Mouse (Mus musculus): ENCODE measurements at regions not wholly inside any gene's neighbourhood (a gene's known extent, or its start where the extent isn't known, plus 50 kb on each side); places are given as distances from the start of the nearest gene placed in this dataset.
A peak's percentile ranks its signal among the peaks of the same experiment; 100 is the strongest.

- H3K36me3 ChIP-seq (ENCODE audit: control insufficient read depth, insufficient read depth, low read length), result no peaks in the 10 kb centered on the region
- H3K9ac ChIP-seq (ENCODE audit: low read depth, low read length), result no peak overlapping the region
- no peak overlapping the region for H3K4me3 ChIP-seq (ENCODE audit: low read depth, low read length)
- 96% methylated on average over 1 of the region's 1 CpGs for WGBS
- no peaks in the 10 kb centered on the region for H3K27me3 ChIP-seq (ENCODE audit: control insufficient read depth, insufficient read depth, low read depth, low read length)
- H3K4me1 ChIP-seq (ENCODE audit: control insufficient read depth, insufficient read depth, low read length), result no peaks in the 10 kb centered on the region
- ATAC-seq, result no peak
- no peak overlapping the region for H3K4me2 ChIP-seq (ENCODE audit: low read length)
- H3K9me3 ChIP-seq (replicated peaks; ENCODE audit: control insufficient read depth, low read length, poor library complexity, severe bottlenecking), result no peaks in the 10 kb centered on the region
- no peak overlapping the region for H3K27ac ChIP-seq (ENCODE audit: low read length)
Measured at GRCm38 (mm10) chr12:7382455-7382854, 595.0 kb upstream of the Apob start.

- WGBS, result 50% methylated on average over 4 of the region's 4 CpGs
- ATAC-seq, result peak; percentile 78; the same call in 1 of the 2 replicates
- no peaks in the 10 kb centered on the region for H3K9me3 ChIP-seq (replicated peaks; ENCODE audit: control insufficient read depth, low read length, poor library complexity, severe bottlenecking)
- H3K4me2 ChIP-seq (ENCODE audit: low read length), result no peak overlapping the region
- no peak overlapping the region for H3K9ac ChIP-seq (ENCODE audit: low read depth, low read length)
- no peaks in the 10 kb centered on the region for H3K4me1 ChIP-seq (ENCODE audit: control insufficient read depth, insufficient read depth, low read length)
- no peaks in the 10 kb centered on the region for H3K36me3 ChIP-seq (ENCODE audit: control insufficient read depth, insufficient read depth, low read length)
- H3K4me3 ChIP-seq (ENCODE audit: low read depth, low read length), result no peak overlapping the region
- no peak overlapping the region for H3K27ac ChIP-seq (ENCODE audit: low read length)
- H3K27me3 ChIP-seq (ENCODE audit: control insufficient read depth, insufficient read depth, low read depth, low read length), result no peaks in the 10 kb centered on the region
Measured at GRCm38 (mm10) chr12:7403800-7404199, 573.6 kb upstream of the Apob start.

- 80% methylated on average over 4 of the region's 4 CpGs for WGBS
- H3K9me3 ChIP-seq (replicated peaks; ENCODE audit: control insufficient read depth, low read length, poor library complexity, severe bottlenecking), result no peaks in the 10 kb centered on the region
- H3K27me3 ChIP-seq (ENCODE audit: control insufficient read depth, insufficient read depth, low read depth, low read length), result no peaks in the 10 kb centered on the region
- no peak overlapping the region for H3K9ac ChIP-seq (ENCODE audit: low read depth, low read length)
- H3K4me2 ChIP-seq (ENCODE audit: low read length), result no peak overlapping the region
- no peak overlapping the region for H3K4me3 ChIP-seq (ENCODE audit: low read depth, low read length)
- H3K27ac ChIP-seq (ENCODE audit: low read length), result no peak overlapping the region
- no peak for ATAC-seq
- H3K4me1 ChIP-seq (ENCODE audit: control insufficient read depth, insufficient read depth, low read length), result no peaks in the 10 kb centered on the region
- H3K36me3 ChIP-seq (ENCODE audit: control insufficient read depth, insufficient read depth, low read length), result no peaks in the 10 kb centered on the region
Measured at GRCm38 (mm10) chr12:7411810-7412209, 565.6 kb upstream of the Apob start.

GRCm38 (mm10) chr12:7420276-7420675 lies 557.2 kb upstream of the Apob start:
- 27% methylated on average over 1 of the region's 2 CpGs for WGBS
- H3K9me3 ChIP-seq (replicated peaks; ENCODE audit: control insufficient read depth, low read length, poor library complexity, severe bottlenecking), result peaks cover 2% of the 10 kb centered on the region; the same call in 1 of the 2 replicates
- H3K36me3 ChIP-seq (ENCODE audit: control insufficient read depth, insufficient read depth, low read length), result no peaks in the 10 kb centered on the region
- H3K9ac ChIP-seq (ENCODE audit: low read depth, low read length), result no peak overlapping the region
- ATAC-seq, result no peak
- no peak overlapping the region for H3K27ac ChIP-seq (ENCODE audit: low read length)
- no peak overlapping the region for H3K4me2 ChIP-seq (ENCODE audit: low read length)
- H3K27me3 ChIP-seq (ENCODE audit: control insufficient read depth, insufficient read depth, low read depth, low read length), result no peaks in the 10 kb centered on the region
- no peaks in the 10 kb centered on the region for H3K4me1 ChIP-seq (ENCODE audit: control insufficient read depth, insufficient read depth, low read length)
- H3K4me3 ChIP-seq (ENCODE audit: low read depth, low read length), result no peak overlapping the region

- H3K27ac ChIP-seq (ENCODE audit: low read length), result no peak overlapping the region
- H3K4me3 ChIP-seq (ENCODE audit: low read depth, low read length), result no peak overlapping the region
- 71% methylated on average over 2 of the region's 2 CpGs for WGBS
- no peak overlapping the region for H3K9ac ChIP-seq (ENCODE audit: low read depth, low read length)
- H3K27me3 ChIP-seq (ENCODE audit: control insufficient read depth, insufficient read depth, low read depth, low read length), result no peaks in the 10 kb centered on the region
- no peaks in the 10 kb centered on the region for H3K4me1 ChIP-seq (ENCODE audit: control insufficient read depth, insufficient read depth, low read length)
- no peak overlapping the region for H3K4me2 ChIP-seq (ENCODE audit: low read length)
- H3K36me3 ChIP-seq (ENCODE audit: control insufficient read depth, insufficient read depth, low read length), result no peaks in the 10 kb centered on the region
- H3K9me3 ChIP-seq (replicated peaks; ENCODE audit: control insufficient read depth, low read length, poor library complexity, severe bottlenecking), result peaks cover 2% of the 10 kb centered on the region; the same call in 1 of the 2 replicates
- no peak for ATAC-seq
Measured at GRCm38 (mm10) chr12:7421826-7422540, 555.5 kb upstream of the Apob start.

- H3K27ac ChIP-seq (ENCODE audit: low read length), result no peak overlapping the region
- no peaks in the 10 kb centered on the region for H3K36me3 ChIP-seq (ENCODE audit: control insufficient read depth, insufficient read depth, low read length)
- H3K4me2 ChIP-seq (ENCODE audit: low read length), result no peak overlapping the region
- no peak overlapping the region for H3K4me3 ChIP-seq (ENCODE audit: low read depth, low read length)
- no peaks in the 10 kb centered on the region for H3K9me3 ChIP-seq (replicated peaks; ENCODE audit: control insufficient read depth, low read length, poor library complexity, severe bottlenecking)
- WGBS, result 65% methylated on average over 4 of the region's 4 CpGs
- H3K9ac ChIP-seq (ENCODE audit: low read depth, low read length), result no peak overlapping the region
- H3K4me1 ChIP-seq (ENCODE audit: control insufficient read depth, insufficient read depth, low read length), result no peaks in the 10 kb centered on the region
- no peak for ATAC-seq
- H3K27me3 ChIP-seq (ENCODE audit: control insufficient read depth, insufficient read depth, low read depth, low read length), result no peaks in the 10 kb centered on the region
Measured at GRCm38 (mm10) chr12:7430981-7431380, 546.5 kb upstream of the Apob start.

GRCm38 (mm10) chr12:7445238-7445637 lies 532.2 kb upstream of the Apob start:
- Histone ChIP-seq H3K27ac (ENCODE audit: low read length) (no peak overlapping the region), H3K4me1 (ENCODE audit: control insufficient read depth, insufficient read depth, low read length) (no peaks in the 10 kb centered on the region), H3K36me3 (ENCODE audit: control insufficient read depth, insufficient read depth, low read length) (no peaks in the 10 kb centered on the region), H3K9me3 (replicated peaks; ENCODE audit: control insufficient read depth, low read length, poor library complexity, severe bottlenecking) (no peaks in the 10 kb centered on the region), H3K9ac (ENCODE audit: low read depth, low read length) (no peak overlapping the region), H3K4me2 (ENCODE audit: low read length) (no peak overlapping the region), H3K4me3 (ENCODE audit: low read depth, low read length) (no peak overlapping the region), H3K27me3 (ENCODE audit: control insufficient read depth, insufficient read depth, low read depth, low read length) (no peaks in the 10 kb centered on the region)
- WGBS, result 91% methylated on average over 2 of the region's 2 CpGs
- ATAC-seq, result no peak

GRCm38 (mm10) chr12:7450506-7450905 lies 526.9 kb upstream of the Apob start:
- 52% methylated on average over 2 of the region's 2 CpGs for WGBS
- H3K4me1 ChIP-seq (ENCODE audit: control insufficient read depth, insufficient read depth, low read length), result no peaks in the 10 kb centered on the region
- no peaks in the 10 kb centered on the region for H3K27me3 ChIP-seq (ENCODE audit: control insufficient read depth, insufficient read depth, low read depth, low read length)
- H3K27ac ChIP-seq (ENCODE audit: low read length), result no peak overlapping the region
- no peak overlapping the region for H3K4me2 ChIP-seq (ENCODE audit: low read length)
- H3K9ac ChIP-seq (ENCODE audit: low read depth, low read length), result no peak overlapping the region
- H3K36me3 ChIP-seq (ENCODE audit: control insufficient read depth, insufficient read depth, low read length), result no peaks in the 10 kb centered on the region
- no peak overlapping the region for H3K4me3 ChIP-seq (ENCODE audit: low read depth, low read length)
- ATAC-seq, result no peak
- no peaks in the 10 kb centered on the region for H3K9me3 ChIP-seq (replicated peaks; ENCODE audit: control insufficient read depth, low read length, poor library complexity, severe bottlenecking)

GRCm38 (mm10) chr12:7457036-7457435 lies 520.4 kb upstream of the Apob start:
- H3K27me3 ChIP-seq (ENCODE audit: control insufficient read depth, insufficient read depth, low read depth, low read length), result no peaks in the 10 kb centered on the region
- WGBS, result 85% methylated on average over 5 of the region's 5 CpGs
- no peaks in the 10 kb centered on the region for H3K9me3 ChIP-seq (replicated peaks; ENCODE audit: control insufficient read depth, low read length, poor library complexity, severe bottlenecking)
- H3K4me2 ChIP-seq (ENCODE audit: low read length), result no peak overlapping the region
- no peak overlapping the region for H3K4me3 ChIP-seq (ENCODE audit: low read depth, low read length)
- H3K36me3 ChIP-seq (ENCODE audit: control insufficient read depth, insufficient read depth, low read length), result no peaks in the 10 kb centered on the region
- no peak overlapping the region for H3K9ac ChIP-seq (ENCODE audit: low read depth, low read length)
- no peak for ATAC-seq
- H3K4me1 ChIP-seq (ENCODE audit: control insufficient read depth, insufficient read depth, low read length), result no peaks in the 10 kb centered on the region
- H3K27ac ChIP-seq (ENCODE audit: low read length), result no peak overlapping the region

Measured in midbrain, embryonic 16.5 days (tissue).